Mouse (Mus musculus) 3T3-L1 (cell line): ENCODE measurements around the gene Eml2.
"Not testable (repeated sequence)": the region's sequence is repeated elsewhere in the genome, so short reads cannot be mapped to it uniquely, and the experiment has no call there.

Source experiments
- DNase-seq: peaks from one replicate; pipeline ENCODE4 v3.0.0-alpha.2; 2015; ENCODE audit warnings: low read depth, low spot score

Eml2 gene

DNA sequence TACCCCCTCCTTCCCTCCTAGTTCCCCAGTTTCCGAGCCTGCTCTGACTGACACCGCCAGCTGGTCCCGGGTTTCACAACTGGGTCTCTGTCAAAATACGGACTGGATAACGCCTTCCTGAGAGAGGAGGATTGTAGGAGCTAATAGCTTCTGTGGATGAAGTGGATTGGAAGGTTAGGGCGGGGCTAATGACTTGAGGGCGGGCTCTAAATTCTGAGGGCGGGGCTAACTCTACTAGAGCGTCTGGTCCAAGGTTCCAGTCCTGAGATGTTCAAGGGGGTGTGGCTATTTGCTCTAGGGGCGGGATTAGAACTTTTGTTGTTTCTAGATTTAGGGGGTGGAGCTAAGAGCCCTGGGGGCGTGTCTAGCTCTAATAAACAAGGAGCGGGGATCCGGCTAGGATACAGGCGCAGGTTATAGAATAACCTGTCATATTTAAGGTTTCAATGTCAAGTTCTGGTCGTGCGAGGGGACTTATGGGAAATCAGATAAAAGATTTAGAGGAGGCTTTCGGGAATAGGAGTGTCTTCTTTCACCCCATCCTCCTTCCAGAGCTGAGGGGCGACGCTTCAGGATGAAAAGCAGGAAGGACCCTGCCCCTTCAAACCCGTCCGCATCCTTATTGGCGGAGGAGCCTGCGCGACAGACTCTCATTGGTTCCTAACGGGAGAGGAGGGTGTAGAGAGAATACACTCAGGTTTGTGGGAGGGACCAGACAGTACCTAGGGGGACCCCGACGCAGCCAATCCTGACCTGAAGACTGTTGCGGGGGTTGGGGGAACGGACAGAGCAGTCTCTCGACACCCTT, at the start of gene Eml2:
Eml2 (plus strand) TSS at position 714 of the 808 bp plus-strand sequence.
- no peak for DNase-seq

- DNase-seq = no peak
These were observed 48.5 kb upstream of the Eml2 start for GRCm38 (mm10) chr7:19127744-19128143.

- DNase-seq = no peak
These were observed 46.8 kb upstream of the Eml2 start for GRCm38 (mm10) chr7:19129396-19129795.

- peak; percentile 55 for DNase-seq
These were observed 45.6 kb upstream of the Eml2 start for GRCm38 (mm10) chr7:19130657-19131056.

- peak; percentile 98 for DNase-seq
These were observed 44.8 kb upstream of the Eml2 start for GRCm38 (mm10) chr7:19131324-19131848.

GRCm38 (mm10) chr7:19136168-19136567, 40.1 kb upstream of the Eml2 start:
- DNase-seq = no peak

- DNase-seq = no peak
These were observed 39.4 kb upstream of the Eml2 start for GRCm38 (mm10) chr7:19136673-19137334.

DNA sequence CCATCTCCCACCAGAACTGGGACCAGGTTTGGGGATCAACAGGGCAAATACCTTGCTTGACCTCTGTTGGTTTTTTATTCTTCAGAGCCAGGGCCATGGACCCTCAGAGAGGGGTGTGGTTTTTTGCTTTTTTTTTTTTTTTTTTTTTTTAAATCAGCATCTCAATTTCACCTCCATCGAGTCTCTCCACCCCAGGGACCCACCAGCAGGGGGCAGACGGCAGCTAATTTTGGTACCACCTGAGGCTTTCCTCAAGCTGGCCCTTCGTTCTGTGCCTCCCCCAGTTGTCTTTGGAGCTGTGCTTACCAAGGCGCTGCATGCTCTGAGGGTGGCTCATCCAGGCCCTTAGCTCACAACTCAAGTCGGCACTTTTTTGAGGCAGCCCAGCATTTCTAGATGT, 38.8 kb upstream of the Eml2 start:
- DNase-seq = peak; percentile 76

DNA sequence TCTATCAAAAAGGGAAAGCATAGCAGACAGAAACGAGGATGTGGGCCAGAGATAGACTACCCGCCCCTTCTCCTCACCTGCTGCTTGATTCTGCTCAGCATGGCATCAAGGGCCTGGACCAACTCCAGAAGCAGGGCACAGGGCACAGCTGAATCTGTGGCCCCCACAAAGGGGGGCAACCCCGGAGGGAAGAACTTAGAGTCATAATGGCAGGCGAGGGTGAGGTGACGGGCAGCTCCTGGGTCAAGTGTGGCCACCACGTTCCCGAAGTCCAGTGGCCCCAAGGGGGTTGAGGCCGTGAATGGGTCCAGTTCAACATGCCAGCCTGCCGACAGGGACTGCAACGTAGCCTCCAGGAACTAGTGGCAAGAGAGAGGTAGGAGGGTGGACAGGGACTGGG, 29.4 kb upstream of the Eml2 start:
- no peak for DNase-seq

- DNase-seq = peak; percentile 46
These were observed 28.6 kb upstream of the Eml2 start for GRCm38 (mm10) chr7:19147497-19148045.

GRCm38 (mm10) chr7:19148180-19148874, 27.9 kb upstream of the Eml2 start:
- no peak for DNase-seq

DNA sequence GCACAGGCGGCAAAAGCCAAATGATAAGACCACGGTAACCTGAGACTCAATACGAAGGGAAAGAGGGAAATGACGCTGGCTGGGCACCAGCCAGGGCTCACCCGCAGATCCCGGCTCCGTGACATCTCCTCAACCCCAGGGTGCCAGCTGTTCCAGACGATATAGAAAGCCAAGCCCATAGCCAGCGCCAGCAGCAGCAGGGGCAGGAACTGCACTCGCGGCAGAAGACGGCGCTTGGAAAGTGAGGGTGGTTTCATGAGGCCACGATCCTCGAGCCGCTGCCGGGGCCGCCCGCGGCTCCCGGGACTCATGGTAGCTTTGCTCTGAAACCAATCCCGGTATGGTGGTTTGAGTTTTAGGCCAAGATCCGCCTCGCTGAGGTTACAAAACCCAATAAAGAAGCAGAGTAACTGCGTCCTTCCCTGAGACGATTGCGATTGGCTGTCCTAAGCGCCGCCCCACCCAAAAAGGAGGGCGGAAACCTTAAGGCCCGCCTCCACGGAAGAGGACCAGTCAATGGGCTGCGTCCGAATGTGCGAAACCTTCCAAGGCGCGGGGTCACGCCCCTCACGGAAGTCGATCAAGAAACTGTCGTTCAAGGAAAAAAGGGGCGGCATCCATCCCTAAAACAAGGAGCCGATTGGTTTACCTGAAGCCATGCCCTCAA, 27.2 kb upstream of the Eml2 start, which contains the start of gene Qpctl:
Qpctl (minus strand) TSS at position 417 of the 667 bp plus-strand sequence.
- peak; percentile 99 for DNase-seq

GRCm38 (mm10) chr7:19149626-19150025, 26.6 kb upstream of the Eml2 start, which contains the start of gene Snrpd2:
TSS of gene Snrpd2 (plus strand) at chr7:19149722.
- peak; percentile 94 for DNase-seq

GRCm38 (mm10) chr7:19151121-19151520, 25.1 kb upstream of the Eml2 start:
- not testable (repeated sequence) for DNase-seq

DNA sequence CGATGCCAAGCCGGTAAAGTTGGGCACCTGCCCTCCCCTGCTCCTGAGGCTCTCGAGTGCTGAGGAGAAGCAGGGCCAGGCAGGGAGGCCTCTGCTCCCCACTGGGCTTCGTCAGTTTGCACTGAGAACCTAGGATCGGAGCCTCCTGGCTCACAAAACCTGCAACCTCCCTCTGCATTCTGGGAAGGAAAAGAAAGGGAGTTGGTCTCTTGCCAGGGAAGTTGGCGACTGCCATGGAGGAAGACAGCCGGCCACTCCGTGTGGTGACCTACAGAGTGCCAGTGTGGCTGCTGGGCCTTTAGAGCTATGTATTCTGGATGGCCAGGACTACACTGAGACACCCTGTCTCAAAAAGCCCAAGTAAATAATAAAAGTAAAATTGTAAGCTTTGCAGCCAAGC, 21.4 kb upstream of the Eml2 start:
- no peak for DNase-seq

- DNase-seq = peak; percentile 90
These were observed 20.3 kb upstream of the Eml2 start for GRCm38 (mm10) chr7:19155825-19156475.

DNA sequence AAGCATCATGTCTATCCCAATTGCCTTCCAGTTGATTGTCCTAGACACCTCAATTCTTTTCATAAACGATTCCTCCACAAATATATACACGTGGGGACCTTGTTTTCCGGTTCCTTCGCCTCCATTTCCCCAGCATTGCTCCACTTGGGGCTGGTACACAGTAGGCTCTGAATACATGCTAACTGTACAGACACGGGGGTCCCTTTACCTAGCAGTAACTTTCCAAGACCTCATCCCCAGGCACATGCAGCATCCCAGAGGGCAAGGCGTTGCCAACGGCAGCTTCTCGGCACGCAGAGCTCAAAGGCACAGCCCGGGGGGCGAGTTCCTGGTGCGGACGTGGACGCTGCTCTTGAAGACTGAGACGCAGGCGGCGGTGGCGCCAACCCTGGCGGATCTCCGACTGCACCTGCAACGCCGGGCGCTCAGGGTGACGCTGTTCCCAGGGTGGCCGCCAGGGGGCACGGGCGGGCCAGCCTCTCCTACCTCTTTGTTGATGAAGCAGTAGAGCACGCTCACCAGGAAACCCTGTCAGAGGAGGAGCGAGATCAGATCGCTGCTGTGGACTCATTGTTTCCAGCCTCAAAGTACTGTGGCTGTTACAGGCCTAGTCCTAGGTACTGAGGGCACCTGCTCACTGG, 18.9 kb upstream of the Eml2 start:
- peak; percentile 24 for DNase-seq

DNA sequence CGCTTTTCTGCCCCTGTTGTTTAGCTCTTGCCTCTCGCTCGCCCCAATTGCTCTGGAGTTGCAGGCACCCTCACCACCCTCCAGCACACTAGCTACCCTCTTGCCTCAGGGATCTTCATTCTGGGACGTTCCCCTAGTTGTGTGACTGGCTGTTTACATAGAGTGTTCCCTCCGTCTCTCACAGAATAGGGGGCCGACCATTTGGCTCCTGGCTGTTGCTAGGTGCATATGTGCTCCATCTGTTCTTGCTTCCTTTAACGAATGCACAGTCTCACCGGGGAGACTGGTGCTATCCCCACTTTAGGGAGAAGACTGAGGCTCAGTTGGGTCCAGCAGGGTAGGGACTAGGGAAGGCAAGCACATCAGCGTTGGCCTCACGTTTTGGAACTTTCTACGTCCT, 17.6 kb upstream of the Eml2 start:
- DNase-seq = no peak

GRCm38 (mm10) chr7:19159411-19159810, 16.8 kb upstream of the Eml2 start:
- no peak for DNase-seq

DNA sequence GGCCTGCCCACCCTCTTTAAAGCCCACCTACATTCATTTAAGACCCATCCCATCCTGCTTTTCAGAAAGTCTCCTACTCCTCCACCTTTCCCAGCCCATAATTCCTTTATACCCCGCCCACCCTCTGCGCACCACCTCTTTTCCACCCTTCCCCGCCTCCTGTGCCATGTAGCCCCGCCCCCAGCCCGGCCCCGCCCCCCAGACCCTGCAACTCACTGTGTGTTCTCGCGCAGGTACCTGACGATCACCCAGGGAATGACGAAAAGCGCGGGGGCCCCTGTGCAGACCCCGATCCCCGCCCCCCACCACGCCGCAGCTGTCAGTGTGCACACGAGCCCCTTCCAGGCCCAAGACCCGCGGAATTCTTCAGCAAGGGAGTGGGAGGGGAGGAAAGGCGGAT, 16.1 kb upstream of the Eml2 start:
- no peak for DNase-seq
